Mouse (Mus musculus): ENCODE data around the gene Ncaph2.

Ncaph2 gene

DNA sequence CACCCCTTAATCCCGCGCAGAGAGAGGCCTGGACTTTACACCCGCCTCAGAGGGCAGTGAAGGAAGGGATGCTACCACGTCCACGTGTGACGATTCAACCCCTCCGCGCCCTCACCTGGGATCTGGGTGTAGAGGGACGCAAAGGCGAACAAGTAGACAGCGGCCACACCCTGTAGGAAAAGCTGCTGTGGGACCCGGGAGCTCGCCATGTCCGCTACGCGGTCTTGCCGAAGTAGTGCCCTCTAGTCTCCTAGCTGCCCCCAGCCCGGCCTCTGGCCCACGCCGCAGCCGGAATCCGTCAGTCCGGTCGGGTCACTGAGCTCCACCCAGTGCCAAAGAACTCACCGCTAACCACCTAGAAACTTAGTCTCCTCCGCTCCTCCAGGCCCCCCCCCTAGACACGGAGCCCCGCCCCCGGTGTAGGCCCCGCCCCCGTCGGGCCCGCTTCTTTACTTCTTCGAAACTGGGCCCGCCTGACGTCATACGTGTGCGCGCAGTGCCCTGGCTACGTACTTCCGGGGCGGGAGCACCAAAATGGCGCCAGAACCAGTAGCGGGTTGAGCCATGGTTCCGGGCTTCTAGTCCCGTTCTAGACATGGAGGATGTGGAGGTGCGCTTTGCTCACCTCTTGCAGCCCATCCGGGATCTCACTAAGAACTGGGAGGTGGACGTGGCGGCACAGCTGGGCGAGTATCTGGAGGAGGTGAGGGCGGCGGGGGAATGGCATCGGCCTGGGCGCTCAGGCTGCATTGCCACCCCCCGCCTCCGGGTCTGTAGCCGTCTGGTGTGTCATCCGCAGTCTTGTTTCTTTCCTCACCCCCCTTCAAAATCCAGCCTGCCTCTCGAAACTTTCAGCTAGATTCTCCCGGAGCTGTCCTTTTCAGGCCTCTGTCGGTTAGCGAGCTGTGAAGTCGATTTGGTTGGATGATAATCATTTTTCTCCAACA is at the start of gene Ncaph2, which contains the start of gene Lmf2:
Gene Ncaph2 (plus strand): TSS at position 479 of the 947 bp plus-strand sequence.
Gene Lmf2 (minus strand): TSS at position 419 of the 947 bp plus-strand sequence.
- peak; percentile 92 for DNase-seq (ENCODE audit: low spot score in 2 of 2)

DNA sequence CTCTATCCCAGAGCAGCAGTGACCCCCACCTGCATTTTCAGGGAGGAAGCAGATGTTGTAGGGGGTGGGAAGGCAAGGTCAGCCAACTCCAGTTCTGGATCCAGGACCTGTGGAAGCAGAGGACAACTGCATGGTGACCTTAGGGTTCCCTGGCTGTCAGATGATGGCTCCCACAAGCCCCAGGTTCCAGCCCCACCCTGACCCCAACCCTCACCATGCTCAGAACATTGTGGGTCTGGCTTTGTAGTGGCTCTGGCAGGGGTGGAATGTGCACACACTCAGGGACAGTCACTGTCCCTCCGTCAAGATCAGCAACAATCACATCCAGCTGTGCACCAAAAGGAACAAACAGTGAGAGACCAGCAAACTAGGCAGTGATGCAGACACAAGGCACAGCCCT is 49.6 kb upstream of the Ncaph2 start:
- no peak for DNase-seq (ENCODE audit: low spot score in 2 of 2)

DNA sequence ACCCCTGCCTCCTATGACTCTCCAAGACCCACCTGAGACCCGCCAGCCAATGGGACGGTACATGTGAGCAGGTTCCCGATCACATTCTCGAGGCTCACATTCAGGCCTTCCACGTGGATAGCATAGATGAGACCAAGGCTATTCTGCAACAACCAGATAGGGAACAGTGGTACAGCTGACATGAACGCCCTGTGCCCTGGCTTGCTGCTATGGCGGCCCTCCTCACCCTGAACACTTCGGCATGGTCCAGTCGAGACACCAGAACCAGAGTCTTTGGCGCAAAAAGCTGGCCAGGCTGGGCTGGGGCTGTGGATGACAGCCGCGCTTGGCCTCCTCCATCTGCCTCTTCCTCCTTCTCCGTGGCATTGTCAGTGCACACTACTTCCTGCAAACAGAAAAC is 48.1 kb upstream of the Ncaph2 start:
- DNase-seq (ENCODE audit: low spot score in 2 of 2) = no peak

DNA sequence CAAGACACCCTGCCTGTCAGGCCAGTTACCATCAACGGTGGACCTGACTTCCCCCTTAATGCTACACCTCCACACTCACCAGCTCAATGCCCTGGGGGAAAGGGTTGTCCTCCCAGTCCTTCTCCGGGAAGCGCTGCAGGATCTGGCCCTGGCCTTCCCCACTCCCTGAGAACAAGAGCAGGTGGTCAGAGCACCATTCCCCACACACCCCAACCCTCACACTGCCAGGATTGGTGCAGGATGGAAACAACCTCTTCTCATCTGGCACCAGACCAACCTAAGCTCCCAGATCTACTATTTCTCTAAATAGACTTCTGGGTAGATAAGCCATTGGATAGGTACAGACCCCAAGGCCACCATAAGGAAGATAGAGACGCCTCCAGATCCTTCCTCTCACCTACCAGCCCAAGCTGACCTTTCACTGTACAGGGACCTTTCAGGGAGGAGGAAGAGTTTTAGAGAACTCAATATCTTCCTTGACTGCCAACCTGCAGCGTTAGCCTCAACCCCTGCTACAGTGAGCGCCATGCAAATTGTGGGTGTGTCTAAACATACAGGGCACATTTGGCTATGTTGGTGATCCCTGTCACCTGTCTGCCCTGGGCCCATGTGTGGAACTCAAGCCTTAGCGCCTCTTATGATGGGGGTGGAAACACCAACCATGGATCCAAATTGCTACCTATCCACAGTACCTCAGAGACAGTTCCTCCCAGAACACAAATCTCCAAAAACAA is 46.9 kb upstream of the Ncaph2 start:
- DNase-seq (ENCODE audit: low spot score in 2 of 2) = no peak

DNA sequence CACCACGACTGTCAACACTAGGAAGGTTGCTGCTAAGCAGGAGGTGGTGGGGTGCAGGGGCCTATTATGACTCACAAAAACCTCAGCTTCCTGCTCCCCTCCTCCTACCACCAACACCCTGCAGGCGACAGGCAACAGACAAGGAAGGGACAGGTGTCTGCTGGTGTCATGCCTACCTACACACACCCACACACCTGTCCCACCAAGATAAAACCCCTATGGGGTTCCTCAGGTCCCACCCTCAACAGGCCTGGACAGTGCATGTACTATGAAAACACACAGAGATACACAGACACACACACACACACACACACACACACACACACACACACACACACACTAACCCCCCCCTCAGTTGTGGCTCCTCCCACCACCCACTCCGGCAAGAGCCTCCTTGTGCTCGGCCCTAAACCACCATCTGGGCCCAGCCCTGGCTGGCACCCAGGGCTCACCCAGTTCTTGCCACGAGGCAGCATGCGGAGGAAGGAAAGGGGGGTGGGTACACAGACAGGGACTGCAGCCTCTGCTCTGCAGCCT is 45.5 kb upstream of the Ncaph2 start:
- DNase-seq (ENCODE audit: low spot score in 2 of 2) = peak; percentile 54 to 76

DNA sequence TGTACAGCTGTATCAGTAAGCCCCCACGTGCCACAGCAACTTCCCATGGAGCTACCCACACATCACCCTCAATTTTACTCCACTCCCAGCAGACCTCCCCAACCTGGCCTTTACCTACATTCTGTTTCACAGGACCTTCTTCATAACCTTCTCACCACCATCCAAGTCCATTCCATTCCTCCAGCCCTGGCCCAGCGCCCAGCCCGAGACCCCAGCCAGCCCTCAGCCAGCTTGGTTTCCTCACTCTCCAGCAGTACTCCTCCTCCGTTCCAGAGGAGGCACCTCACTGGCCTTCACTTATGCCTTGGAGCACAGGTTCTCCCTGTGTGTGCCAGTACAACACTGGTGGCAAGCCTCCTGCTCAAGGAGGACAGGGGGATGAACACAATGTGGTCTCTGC is 42.2 kb upstream of the Ncaph2 start:
- no peak for DNase-seq (ENCODE audit: low spot score in 2 of 2)

DNA sequence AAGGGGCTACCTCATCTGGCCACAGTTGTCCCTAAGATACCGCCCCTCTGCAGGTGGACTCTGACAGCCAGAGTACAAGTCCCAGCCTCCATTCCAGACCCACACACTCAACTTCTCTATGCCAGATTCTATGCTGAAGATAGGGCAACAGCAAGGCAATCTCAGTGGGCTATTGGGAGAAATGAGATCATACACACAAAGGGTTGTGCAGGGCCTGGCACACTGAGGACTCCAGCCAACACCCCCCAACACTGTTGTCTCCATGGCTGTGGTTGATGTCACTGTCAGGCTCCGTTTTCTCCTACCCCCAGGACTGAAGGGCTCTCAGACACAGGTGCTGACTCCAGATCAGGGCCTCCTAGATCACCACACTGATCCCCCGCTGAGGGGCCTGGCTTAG is 41.4 kb upstream of the Ncaph2 start:
- DNase-seq (ENCODE audit: low spot score in 2 of 2) = no peak

DNA sequence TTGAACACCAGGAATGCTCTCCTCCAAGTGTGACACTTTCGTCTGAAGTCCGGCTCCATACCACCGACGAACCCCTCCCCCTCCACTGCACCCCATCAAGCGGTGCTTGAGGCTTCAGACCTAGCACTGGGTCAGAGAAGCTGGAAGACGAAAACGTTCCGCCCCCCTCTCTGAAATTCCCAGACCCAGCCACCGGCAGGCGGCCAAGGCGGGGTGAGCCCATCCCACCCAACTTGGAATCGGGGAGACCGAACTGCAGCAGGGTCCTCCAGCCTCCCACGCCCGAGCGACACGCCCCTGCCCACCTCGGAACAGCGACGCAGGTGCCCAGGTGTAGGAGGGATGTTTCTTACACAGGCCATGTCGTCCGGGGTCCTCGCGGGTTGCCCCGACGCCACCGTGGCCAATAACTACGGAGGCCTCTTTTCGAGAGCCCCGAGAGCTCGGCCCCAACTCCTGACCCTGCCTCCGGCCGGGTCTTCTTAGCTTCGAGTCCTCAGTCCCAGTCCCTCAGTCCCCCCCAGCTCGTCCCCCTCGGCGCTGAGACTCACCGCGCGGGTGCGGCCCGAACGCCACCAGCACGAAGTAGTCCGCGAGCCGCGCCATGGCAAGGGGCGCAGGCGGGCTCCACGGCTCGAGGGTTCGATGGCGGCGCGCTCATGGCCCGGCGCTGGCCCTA is 40.9 kb upstream of the Ncaph2 start:
- no peak for DNase-seq (ENCODE audit: low spot score in 2 of 2)

DNA sequence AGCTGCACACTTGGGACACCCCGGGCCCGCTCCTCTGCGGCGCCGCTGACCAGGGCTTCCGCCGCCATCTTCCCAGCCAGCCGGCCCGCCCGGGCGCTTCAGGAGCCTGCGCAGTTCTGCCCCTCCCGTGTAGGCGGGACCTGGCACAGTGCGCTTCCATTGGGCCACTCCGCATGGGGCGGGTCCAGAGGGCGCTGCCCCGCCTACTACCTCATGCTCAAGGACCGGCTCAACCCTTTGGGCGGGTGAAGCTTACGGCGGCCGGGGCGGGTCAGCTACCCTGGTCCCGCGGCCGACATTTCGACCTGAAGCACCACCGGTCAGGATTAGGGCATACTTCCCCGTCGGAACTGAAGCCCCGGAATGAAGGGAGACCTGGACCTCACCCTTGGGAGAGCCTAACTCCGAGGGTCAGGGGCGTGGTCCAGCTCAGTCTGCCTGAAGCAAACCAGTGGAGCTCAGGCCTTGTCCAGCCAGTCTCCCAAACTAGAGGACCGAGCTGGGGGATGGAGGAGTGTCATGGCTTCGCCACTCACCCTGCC is 40.3 kb upstream of the Ncaph2 start, which contains the start of gene Sbf1:
Gene Sbf1 (minus strand): TSS at position 122 of the 542 bp plus-strand sequence.
- DNase-seq (ENCODE audit: low spot score in 2 of 2) = peak; percentile 96 to 98

DNA sequence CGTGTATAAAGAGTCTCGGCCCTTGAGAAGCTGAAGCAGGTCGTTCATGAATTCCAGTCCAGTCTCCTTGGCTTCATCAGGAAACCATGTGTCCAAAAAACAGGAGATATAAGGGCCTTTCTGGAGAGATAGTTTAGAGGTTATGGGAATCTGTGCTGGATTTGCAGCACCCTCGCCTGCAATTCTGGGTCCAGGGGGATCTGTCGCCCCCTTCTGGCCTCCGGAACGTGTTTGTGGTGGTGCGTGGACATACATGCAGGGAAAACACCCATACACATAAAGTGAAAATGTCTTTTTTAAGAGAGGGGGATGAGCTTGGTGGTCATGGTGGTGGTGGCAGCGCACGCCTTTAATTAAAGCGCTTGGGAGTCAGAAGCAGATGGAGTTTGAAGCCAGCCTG is 39.4 kb upstream of the Ncaph2 start:
- no peak for DNase-seq (ENCODE audit: low spot score in 2 of 2)

DNA sequence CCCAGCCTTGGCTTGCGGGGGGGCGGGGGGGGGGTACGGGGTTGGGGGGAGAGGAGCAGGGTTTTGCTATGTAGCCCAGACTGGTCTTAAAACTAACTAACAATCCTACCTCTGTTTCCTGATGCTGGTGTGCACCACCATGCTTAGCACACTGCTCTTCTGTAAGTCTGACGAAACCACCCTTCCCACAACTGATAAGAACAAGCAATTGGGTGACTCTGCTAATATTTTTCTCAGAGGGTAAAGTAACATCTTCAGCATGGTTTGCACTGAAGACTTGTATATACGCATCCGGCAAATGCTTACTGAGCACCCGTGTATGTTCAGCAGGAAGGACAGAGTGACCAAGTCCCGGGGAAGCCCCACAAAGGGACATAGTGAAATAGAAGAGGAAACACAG is 34.3 kb upstream of the Ncaph2 start:
- DNase-seq (ENCODE audit: low spot score in 2 of 2) = no peak

DNA sequence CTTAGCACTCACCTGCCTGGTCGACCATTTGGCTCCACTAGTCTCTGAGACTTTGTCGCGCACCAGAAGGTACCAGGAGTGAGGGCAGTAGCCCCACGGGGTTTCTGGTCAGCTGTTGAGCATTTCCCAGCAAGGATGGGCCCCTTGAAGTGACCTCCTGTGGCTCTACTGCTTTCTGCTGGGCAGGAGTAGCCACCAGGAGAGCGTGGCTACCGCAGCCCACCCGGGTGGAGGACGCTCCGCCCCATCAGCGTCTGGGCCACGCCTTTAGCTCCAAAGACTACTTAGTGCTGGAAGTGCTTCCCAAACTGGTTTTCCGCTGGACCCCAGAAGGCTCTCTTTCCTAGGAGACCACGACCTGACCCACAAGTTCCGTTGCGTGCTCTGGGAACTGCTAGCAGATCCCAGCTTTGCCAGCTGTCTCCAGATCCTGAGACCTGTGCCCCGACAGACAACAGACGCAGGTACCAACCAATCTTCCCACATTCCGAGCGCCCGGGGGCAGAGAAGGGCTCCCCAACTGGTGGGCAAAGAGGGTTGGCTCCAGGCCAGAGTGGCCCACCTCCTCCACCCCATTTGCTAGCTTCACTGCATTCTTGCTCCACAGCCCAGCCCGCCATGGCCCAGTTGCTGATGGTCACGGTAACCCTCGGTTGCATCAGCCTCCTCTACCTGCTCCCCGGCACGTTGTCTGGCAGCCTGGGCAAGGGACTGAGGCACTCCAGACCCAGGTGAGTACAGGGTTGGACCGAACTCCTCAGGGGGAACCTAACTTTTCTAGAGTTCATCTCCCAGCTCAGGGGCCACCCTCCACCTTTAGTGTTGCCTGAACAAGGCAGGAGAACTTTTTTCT is 32.6 kb upstream of the Ncaph2 start, which contains the start of gene Adm2:
Gene Adm2 (plus strand): TSS at position 51 of the 853 bp plus-strand sequence.
- no peak for DNase-seq (ENCODE audit: low spot score in 2 of 2)

DNA sequence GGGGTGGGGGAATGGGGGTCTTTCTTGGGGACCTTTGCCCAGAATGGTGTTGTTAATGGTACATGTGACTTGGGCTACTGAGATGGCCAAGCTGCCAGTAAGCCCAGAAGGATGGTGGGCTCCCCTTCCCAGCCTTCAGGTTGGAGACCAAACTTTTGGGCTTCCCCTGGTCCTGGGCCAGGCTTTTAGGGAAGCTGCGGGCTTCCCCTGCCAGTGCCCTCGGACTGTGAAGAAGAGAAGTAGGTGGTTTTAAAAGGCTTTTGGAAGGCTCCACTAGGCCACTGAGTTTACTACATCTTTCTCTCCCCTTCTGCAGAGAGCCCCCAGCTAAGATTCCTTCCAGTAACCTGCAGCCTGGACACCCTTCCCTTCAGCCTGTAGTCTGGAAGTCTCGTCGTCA is 31.9 kb upstream of the Ncaph2 start:
- DNase-seq (ENCODE audit: low spot score in 2 of 2) = no peak

DNA sequence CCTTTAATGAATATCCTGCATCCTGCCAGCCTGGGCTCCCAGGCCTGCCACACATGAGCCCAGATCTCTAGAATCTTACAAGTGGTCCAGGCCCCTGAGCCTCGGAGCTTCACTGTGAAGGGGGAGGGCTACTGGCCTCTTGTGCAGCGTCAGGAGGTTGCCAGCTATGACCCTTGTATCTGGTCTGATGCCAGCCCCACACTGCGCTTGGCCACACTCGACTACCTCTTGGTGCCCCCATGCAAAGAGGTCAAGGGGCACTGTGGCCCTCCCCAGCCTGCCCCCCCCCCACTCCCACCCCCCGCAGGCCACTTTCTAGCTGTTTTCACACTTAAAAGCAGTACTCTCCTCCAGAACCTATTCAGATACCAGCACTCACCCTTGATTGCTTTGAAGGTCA is 29.1 kb upstream of the Ncaph2 start:
- DNase-seq (ENCODE audit: low spot score in 2 of 2) = no peak

DNA sequence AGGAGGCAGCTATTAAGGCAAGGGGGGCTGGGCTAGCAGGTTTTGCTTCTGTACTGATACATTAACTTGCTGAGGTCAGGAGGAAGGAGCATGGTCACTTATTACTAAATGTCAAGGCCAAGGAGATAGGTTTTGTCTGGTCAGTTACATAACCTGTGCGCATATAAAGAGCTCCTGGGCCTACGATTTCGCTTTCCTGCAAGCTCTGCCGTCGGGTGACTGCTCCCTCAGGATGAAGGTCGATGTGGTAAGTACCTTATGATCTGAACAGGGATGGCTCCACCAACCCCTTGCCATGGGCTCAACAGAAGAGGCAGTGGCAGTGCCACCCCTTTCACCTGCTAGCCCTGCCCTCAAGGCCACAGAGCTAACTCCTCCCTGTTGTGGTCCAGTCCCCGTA is 21.2 kb upstream of the Ncaph2 start, which contains the start of gene Miox:
Gene Miox (plus strand): TSS at position 128 of the 400 bp plus-strand sequence.
- DNase-seq (ENCODE audit: low spot score in 2 of 2) = no peak

DNA sequence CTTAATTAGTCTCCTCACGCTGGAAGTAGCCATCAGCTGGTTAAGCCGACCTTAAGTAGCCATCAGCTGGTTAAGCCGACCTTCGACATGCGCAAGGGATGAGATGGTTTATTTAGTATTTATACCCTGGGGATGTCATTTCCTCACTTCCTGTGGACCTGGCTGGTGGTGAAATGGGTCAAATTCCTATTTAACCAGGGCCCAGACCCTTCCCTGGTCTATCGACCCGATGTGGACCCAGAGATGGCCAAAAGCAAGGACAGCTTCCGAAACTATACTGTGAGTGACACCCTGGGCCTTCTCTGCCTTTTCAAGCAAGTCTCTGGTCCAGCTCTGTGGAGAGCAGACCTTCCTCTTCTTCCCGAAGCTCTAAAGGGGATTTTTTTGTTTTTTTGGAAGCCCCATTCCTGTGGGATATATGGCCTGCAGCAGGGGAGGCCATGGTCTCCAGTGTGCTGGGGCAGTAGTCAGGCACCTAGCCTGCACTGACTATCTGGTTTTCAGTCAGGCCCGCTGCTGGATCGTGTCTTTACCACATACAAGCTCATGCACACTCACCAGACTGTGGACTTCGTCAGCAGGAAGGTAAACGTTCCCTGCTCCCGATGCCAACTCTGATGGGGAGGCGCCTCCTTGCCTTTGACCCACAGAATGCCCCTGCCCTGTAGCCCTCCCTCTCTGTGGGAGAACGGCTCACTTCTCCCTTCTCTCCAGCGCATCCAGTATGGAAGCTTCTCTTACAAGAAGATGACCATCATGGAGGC is 20.6 kb upstream of the Ncaph2 start:
- DNase-seq (ENCODE audit: low spot score in 2 of 2) = no peak

DNA sequence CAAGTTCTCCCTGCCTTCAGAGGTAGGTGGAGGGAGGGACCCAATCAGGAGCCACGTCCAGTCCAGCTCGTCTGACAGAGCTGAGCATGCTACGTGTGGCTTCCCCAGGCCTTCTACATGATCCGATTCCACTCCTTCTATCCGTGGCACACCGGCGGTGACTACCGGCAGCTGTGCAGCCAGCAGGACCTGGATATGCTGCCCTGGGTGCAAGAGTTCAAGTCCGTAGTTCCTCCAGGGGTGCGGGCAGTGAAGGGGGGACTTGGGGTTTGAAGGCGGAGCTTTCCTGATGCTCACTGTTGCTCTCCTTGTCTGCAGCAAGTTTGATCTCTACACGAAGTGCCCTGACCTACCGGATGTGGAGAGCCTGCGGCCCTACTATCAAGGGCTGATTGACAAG is 19.1 kb upstream of the Ncaph2 start:
- DNase-seq (ENCODE audit: low spot score in 2 of 2) = no peak

DNA sequence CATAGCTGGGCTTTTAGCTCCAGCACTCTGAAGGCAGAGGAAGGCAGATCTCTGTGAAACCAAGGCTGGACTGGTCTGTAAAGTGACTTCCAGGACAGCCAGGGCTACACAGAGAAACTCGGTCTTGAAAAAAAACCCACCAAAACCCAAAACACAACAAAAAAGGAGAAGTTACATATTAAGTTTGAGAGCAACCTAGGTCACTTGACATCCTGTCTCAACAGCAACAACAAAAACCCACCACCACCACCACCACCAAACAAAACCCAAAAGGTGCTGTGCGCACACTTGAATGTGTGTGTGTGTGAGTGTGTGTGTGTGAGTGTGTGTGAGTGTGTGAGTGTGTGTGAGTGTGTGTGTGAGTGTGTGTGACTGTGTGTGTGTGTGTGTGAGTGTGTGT is 15.8 kb upstream of the Ncaph2 start:
- no peak for DNase-seq (ENCODE audit: low spot score in 2 of 2)

DNA sequence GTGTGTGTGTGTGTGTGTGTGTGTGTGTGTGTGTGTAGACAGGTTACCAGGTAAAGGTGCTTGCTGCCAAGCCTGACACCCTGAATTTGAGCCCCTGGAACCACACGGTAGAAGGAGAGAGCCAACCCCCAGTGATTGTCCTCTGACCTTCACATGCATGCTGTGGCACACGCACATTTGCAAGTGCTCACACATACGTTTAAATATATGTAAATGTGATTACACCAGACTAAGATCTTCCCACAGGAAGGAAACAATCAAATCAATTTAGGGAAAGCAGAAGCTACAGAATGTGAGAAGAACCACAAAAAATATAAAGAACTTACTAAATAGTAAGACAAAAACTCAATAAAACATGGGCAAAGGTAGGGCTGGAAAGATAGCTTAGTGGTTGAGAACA is 15.4 kb upstream of the Ncaph2 start:
- DNase-seq (ENCODE audit: low spot score in 2 of 2) = no peak

DNA sequence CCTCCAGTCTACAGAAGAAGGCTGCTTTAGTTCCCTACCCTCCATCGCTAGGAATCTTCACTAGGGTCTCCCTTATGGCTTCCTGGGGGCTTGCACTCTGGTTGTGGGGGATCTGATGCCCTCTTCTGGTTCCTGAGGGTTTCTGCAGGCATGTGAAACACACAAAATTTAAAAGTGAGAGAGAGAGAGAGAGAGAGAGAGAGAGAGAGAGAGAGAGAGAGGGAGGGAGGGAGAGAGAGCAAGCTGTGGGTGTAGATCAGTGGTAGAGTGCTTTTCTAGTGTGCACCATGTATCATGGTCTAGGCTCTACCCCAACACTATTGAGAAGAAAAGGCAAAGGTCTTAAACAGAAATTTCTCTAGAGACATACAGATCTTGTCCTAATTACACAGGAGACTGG is 13.8 kb upstream of the Ncaph2 start:
- no peak for DNase-seq (ENCODE audit: low spot score in 2 of 2)

Measured in right cerebral cortex, postnatal 36 days (tissue).